Mouse (Mus musculus) lung, adult 2 months (tissue): Measurements from ENCODE around the gene Tlr9. TPM values are rescaled to one million over a fixed set of nuclear protein-coding genes. Genes with fewer than 3 reads are reported as not detected.

Source experiments
- DNase-seq: peaks from one replicate; pipeline ENCODE4 v3.0.0; 2022
- H3K4me1 ChIP-seq: fragments of 200-500 bp; 2 replicates; pipeline ENCODE4 v1.6.1; 2011; ENCODE audit warnings: low read length; ENCODE audit not compliant: control insufficient read depth, insufficient read depth
- H3K4me3 ChIP-seq: fragments of 200-500 bp; replicated peaks from 2 replicates; pipeline ENCODE3; 2011; ENCODE audit warnings: low read depth, mild to moderate bottlenecking, control low read depth, low read length; ENCODE audit errors: extremely low read depth
- CTCF ChIP-seq: fragments of 200-500 bp; IDR thresholded peaks from 2 replicates; pipeline ENCODE4 v1.5.1; 2011; ENCODE audit warnings: mild to moderate bottlenecking, low read length, control low read depth; ENCODE audit not compliant: insufficient read depth
- POLR2A ChIP-seq: fragments of 200-500 bp; IDR thresholded peaks from 2 replicates; pipeline ENCODE4 v1.6.1; 2011; ENCODE audit warnings: low read depth, mild to moderate bottlenecking, control low read depth, low read length, borderline replicate concordance; ENCODE audit errors: extremely low read depth
- WGBS: fragments of 180-500 bp; shearing (Covaris S2); methylation state at CpG from one replicate; pipeline ENCODE4 v1.1.7; 2018; 5-methylcytosine and 5-hydroxymethylcytosine counted together
- polyA plus RNA-seq: library from polyadenylated mRNA; depleted of rRNA; stranded (reverse); fragments of >200 nt; gene quantifications from 2 replicates; pipeline ENCODE4 v1.2.3, GENCODE M21; 2012

The Tlr9 gene
- polyA plus RNA-seq, 1 experiment, result 6.4 TPM

- Histone ChIP-seq H3K4me3 (no peak overlapping the region), H3K4me1 (no peaks in the 10 kb centered on the region; the same call in 1 of the 2 replicates)
- no peak for DNase-seq
- 58% methylated on average over 1 of the region's 1 CpGs for WGBS
- TF ChIP-seq CTCF (no peak), POLR2A (no peak)
Observed at GRCm38 (mm10) chr9:106192998-106193397, 29.4 kb upstream of the Tlr9 start.

GRCm38 (mm10) chr9:106193930-106194807, 28.2 kb upstream of the Tlr9 start:
- DNase-seq, result no peak
- Histone ChIP-seq H3K4me1 (peaks cover 3% of the 10 kb centered on the region), H3K4me3 (no peak overlapping the region)
- TF ChIP-seq CTCF (no peak), POLR2A (no peak)
- 87% methylated on average over 8 of the region's 8 CpGs for WGBS

- Histone ChIP-seq H3K4me1 (peaks cover 7% of the 10 kb centered on the region), H3K4me3 (no peak overlapping the region)
- WGBS, result 87% methylated on average over 8 of the region's 8 CpGs
- no peak for DNase-seq
- TF ChIP-seq CTCF, result no peak
- no peak for TF ChIP-seq POLR2A
Observed at GRCm38 (mm10) chr9:106195693-106196092, 26.7 kb upstream of the Tlr9 start.

- H3K4me1 ChIP-seq, result peaks cover 7% of the 10 kb centered on the region
- TF ChIP-seq CTCF (no peak), POLR2A (no peak)
- no peak for DNase-seq
- 83% methylated on average over 3 of the region's 3 CpGs for WGBS
- no peak overlapping the region for H3K4me3 ChIP-seq
Observed at GRCm38 (mm10) chr9:106197081-106197713, 25.2 kb upstream of the Tlr9 start.

GRCm38 (mm10) chr9:106197732-106198131, 24.7 kb upstream of the Tlr9 start:
- no peak for DNase-seq
- no peak overlapping the region for H3K4me3 ChIP-seq
- TF ChIP-seq POLR2A (no peak), CTCF (no peak)
- WGBS, result 93% methylated on average over 9 of the region's 9 CpGs
- peaks cover 9% of the 10 kb centered on the region for H3K4me1 ChIP-seq

GRCm38 (mm10) chr9:106198962-106199458, 23.4 kb upstream of the Tlr9 start:
- DNase-seq, result peak; percentile 80
- TF ChIP-seq CTCF (no peak), POLR2A (peak; percentile 60; the same call in 1 of the 2 replicates)
- WGBS, result under 1% methylated on average over 49 of the region's 51 CpGs
- peak overlapping the region; percentile 81 for H3K4me3 ChIP-seq
- H3K4me1 ChIP-seq, result peaks cover 9% of the 10 kb centered on the region

- Histone ChIP-seq H3K4me3 (peak within 1 kb of the TSS; percentile 81), H3K4me1 (peaks cover 13% of the 10 kb centered on the region)
- WGBS, result 53% methylated on average over 18 of the region's 18 CpGs
- no peak for TF ChIP-seq POLR2A
- no peak for TF ChIP-seq CTCF
- DNase-seq, result no peak
Observed at GRCm38 (mm10) chr9:106199535-106200272, 22.7 kb upstream of the Tlr9 start, which contains the start of gene Ppm1m. Gene Ppm1m, minus strand, starts transcription at chr9:106199746.

- H3K4me1 ChIP-seq, result peaks cover 22% of the 10 kb centered on the region
- WGBS, result 86% methylated on average over 3 of the region's 3 CpGs
- no peak for DNase-seq
- no peak overlapping the region for H3K4me3 ChIP-seq
- TF ChIP-seq POLR2A (no peak), CTCF (no peak)
Observed at GRCm38 (mm10) chr9:106201895-106202294, 20.5 kb upstream of the Tlr9 start.
